Mouse (Mus musculus): ENCODE results near the gene Celsr1.

GRCm38 (mm10) chr15:85987896-85988295 lies 45.7 kb downstream of the Celsr1 start:
- TF ChIP-seq CTCF (IDR thresholded peaks at IDR 0.05; ENCODE audit: extremely low read depth, insufficient read length, insufficient replicate concordance, low read depth, low read length) (no peak), POLR2A (IDR thresholded peaks at IDR 0.05; ENCODE audit: low read depth, low read length) (no peak)
